Mouse (Mus musculus): ENCODE data around the gene Cdkn2aip. TPM values are rescaled to one million over a fixed set of nuclear protein-coding genes. Genes with fewer than 3 reads are reported as not detected.
A peak's percentile ranks its signal among the peaks of the same experiment; 100 is the strongest.

Gene Cdkn2aip
- polyA plus RNA-seq (2015; fragmentation: Nextera tagmentation; extraction: Ambion mirVana) = 23.4 and 26.1 TPM in 2 replicates

DNA sequence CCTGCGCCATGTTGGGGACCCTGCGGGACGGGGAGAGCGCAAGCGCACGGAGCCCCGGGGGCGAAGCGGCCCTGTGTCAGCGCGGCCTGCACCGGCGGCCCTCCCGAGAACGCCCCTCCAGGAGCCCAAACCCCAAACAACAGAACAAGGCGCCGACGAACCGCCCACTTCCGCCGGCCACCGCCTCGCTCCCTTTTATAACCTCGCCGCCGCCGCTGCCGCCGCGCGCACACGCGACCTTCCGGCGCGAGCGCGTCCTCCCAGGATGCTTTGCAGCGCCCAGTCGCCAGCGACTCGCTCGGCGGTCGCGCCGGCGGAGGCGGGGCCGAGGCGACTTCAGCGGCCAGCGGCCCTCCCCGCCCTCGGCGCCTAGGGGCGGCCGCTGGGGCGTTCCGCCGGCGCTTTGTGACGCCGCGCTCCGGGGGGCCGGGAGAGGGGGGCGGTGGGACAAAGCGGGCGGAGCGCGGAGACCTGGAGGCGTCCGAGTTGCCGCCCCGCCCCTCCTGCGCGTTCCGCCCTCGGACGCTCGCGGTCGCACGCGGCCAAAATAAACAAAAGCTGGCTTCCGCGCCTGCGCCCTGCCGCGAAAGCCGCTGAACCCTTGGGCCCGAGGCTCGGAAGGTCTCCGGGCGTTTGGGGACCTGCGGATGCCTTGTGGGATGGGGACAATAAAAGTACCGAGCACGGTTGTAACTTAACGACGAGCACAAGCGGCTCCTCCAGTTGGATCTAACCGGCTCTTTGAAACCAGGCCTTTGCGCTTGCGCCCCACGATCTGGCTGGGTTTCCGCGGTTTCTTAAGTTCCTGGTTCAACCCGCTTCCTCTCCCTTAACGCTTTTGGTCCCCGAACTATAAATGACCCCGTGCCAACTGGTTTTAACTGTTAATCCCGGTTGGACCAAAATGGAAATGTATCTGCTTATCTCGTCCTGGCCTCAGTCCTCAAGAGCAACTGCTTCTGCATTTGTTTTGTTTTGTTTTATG is at the start of gene Cdkn2aip:
Cdkn2aip (minus strand) TSS at position 172 of the 985 bp plus-strand sequence.
- Histone ChIP-seq H3K4me3 (ENCODE audit: low read length) (peak within 1 kb of the TSS; percentile 97), H3K9me3 (ENCODE audit: control insufficient read depth, low read length) (no peaks in the 10 kb centered on the region), H3K9ac (ENCODE audit: low read length) (peak within 1 kb of the TSS; percentile 83), H3K4me2 (ENCODE audit: low read depth, low read length) (peak within 1 kb of the TSS; percentile 76), H3K36me3 (ENCODE audit: control insufficient read depth, insufficient read depth, low read length) (peaks cover 14% of the 10 kb centered on the region), H3K27ac (ENCODE audit: low read length) (peak within 1 kb of the TSS; percentile 98), H3K4me1 (replicated peaks; ENCODE audit: control insufficient read depth, insufficient read depth, low read length) (peaks cover 9% of the 10 kb centered on the region), H3K27me3 (ENCODE audit: control insufficient read depth, insufficient read depth, low read depth, low read length) (no peaks in the 10 kb centered on the region)
- under 1% methylated on average over 82 of the region's 114 CpGs for WGBS
- ATAC-seq (ENCODE audit: low read depth) = peak; percentile 97

DNA sequence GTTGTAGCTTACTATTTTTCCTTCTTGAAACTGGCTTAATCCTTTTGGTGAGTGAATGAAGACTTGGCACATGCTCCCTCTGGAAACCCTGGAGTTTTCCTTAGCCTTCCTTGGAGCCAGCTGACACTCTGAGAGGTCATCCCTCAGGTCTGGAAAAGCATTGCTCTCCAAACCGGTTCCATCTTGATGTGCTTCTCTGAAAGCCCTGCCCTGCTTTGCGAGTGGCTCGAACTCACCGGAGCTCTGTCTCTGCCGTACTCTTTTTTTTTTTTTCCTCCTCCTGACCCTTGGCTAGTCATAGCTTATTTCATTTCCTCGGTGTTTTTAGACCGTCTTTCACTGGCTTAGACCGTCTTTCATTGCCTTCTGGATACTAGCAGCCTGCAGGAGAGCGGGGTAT is 49.5 kb upstream of the Cdkn2aip start:
- H3K4me1 ChIP-seq (replicated peaks; ENCODE audit: control insufficient read depth, insufficient read depth, low read length) = peaks cover 6% of the 10 kb centered on the region
- ATAC-seq (ENCODE audit: low read depth) = no peak
- H3K36me3 ChIP-seq (ENCODE audit: control insufficient read depth, insufficient read depth, low read length) = no peaks in the 10 kb centered on the region
- no peaks in the 10 kb centered on the region; the same call in 1 of the 2 replicates for H3K27me3 ChIP-seq (ENCODE audit: control insufficient read depth, insufficient read depth, low read depth, low read length)
- H3K4me2 ChIP-seq (ENCODE audit: low read depth, low read length) = no peak overlapping the region
- no peak overlapping the region for H3K9ac ChIP-seq (ENCODE audit: low read length)
- H3K4me3 ChIP-seq (ENCODE audit: low read length) = no peak overlapping the region
- no peaks in the 10 kb centered on the region for H3K9me3 ChIP-seq (ENCODE audit: control insufficient read depth, low read length)
- 50% methylated on average over 9 of the region's 9 CpGs for WGBS
- no peak overlapping the region for H3K27ac ChIP-seq (ENCODE audit: low read length)

DNA sequence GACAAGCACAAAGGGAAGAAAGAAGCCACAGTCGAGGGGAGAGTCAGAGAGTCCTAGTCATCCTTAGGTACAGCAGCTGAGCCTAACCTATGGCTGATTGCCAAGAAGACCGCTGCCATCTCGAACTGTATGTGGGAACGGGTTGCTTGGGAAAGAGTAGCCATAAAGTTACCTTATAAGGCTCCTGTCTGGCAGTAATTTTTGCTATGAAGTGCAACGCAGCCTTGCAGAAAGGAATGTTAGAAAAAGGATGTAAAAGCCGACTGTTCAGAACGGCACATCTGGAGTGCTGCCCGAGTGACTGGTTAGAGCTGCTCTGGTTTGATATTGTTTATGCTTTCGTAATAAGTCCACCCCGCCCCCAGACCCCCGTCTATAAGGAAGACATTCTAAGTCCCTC is 47.0 kb upstream of the Cdkn2aip start:
- Histone ChIP-seq H3K27ac (ENCODE audit: low read length) (no peak overlapping the region), H3K4me3 (ENCODE audit: low read length) (no peak overlapping the region), H3K4me1 (replicated peaks; ENCODE audit: control insufficient read depth, insufficient read depth, low read length) (peaks cover 6% of the 10 kb centered on the region), H3K36me3 (ENCODE audit: control insufficient read depth, insufficient read depth, low read length) (no peaks in the 10 kb centered on the region), H3K27me3 (ENCODE audit: control insufficient read depth, insufficient read depth, low read depth, low read length) (no peaks in the 10 kb centered on the region; the same call in 1 of the 2 replicates), H3K9ac (ENCODE audit: low read length) (no peak overlapping the region), H3K4me2 (ENCODE audit: low read depth, low read length) (peak overlapping the region; percentile 11; the same call in 1 of the 2 replicates), H3K9me3 (ENCODE audit: control insufficient read depth, low read length) (no peaks in the 10 kb centered on the region)
- 38% methylated on average over 11 of the region's 11 CpGs for WGBS
- peak; percentile 34; the same call in 1 of the 2 replicates for ATAC-seq (ENCODE audit: low read depth)

- no peak overlapping the region for H3K4me2 ChIP-seq (ENCODE audit: low read depth, low read length)
- ATAC-seq (ENCODE audit: low read depth) = no peak
- H3K27me3 ChIP-seq (ENCODE audit: control insufficient read depth, insufficient read depth, low read depth, low read length) = no peaks in the 10 kb centered on the region; the same call in 1 of the 2 replicates
- H3K4me1 ChIP-seq (replicated peaks; ENCODE audit: control insufficient read depth, insufficient read depth, low read length) = peaks cover 6% of the 10 kb centered on the region
- 67% methylated on average over 4 of the region's 4 CpGs for WGBS
- H3K36me3 ChIP-seq (ENCODE audit: control insufficient read depth, insufficient read depth, low read length) = no peaks in the 10 kb centered on the region
- no peak overlapping the region for H3K27ac ChIP-seq (ENCODE audit: low read length)
- no peak overlapping the region for H3K9ac ChIP-seq (ENCODE audit: low read length)
- H3K9me3 ChIP-seq (ENCODE audit: control insufficient read depth, low read length) = no peaks in the 10 kb centered on the region
- H3K4me3 ChIP-seq (ENCODE audit: low read length) = no peak overlapping the region
These were observed 46.5 kb upstream of the Cdkn2aip start for GRCm38 (mm10) chr8:47760186-47760585.

DNA sequence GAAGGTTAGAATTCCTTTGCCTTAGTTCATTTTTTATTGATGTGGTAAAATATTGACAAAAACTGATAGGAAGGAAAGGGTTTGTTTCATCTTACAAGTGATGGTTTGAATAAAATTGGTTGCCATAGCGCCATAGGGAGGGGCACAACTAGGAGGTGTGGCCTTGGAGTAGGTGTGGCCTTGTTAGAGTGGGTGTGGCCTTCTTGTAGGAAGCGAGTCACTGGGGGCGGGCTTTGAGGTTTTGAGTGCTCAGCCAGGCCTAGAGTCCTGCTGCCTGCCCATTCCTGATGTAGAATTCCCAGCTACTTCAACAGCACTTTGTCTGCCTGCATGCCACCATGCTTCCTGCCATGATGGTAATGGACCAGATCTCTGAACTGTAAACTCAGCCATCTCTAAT is 39.4 kb upstream of the Cdkn2aip start:
- WGBS = 89% methylated on average over 3 of the region's 3 CpGs

DNA sequence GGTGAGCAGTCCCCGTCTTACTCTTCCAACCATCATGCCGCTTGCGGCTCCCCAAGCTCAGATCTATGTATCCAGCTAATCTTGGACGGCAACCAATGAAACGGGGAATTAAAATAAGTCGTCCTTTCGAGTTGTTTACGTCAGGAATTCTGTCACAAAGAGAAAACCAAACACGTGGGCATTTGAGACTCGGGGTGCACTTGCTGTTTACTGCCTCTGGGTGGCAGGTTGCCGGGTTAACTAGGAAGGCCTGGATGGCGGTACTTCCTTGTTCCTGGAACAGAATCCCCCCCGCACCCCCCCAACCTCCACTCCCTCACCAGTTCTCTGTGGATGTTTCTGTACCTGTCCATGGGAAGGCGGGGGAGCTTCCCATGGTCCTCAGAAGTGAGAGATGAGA is 36.4 kb upstream of the Cdkn2aip start:
- Histone ChIP-seq H3K9me3 (ENCODE audit: control insufficient read depth, low read length) (no peaks in the 10 kb centered on the region), H3K27me3 (ENCODE audit: control insufficient read depth, insufficient read depth, low read depth, low read length) (no peaks in the 10 kb centered on the region), H3K9ac (ENCODE audit: low read length) (no peak overlapping the region), H3K36me3 (ENCODE audit: control insufficient read depth, insufficient read depth, low read length) (no peaks in the 10 kb centered on the region), H3K4me1 (replicated peaks; ENCODE audit: control insufficient read depth, insufficient read depth, low read length) (no peaks in the 10 kb centered on the region), H3K4me2 (ENCODE audit: low read depth, low read length) (peak overlapping the region; percentile 30; the same call in 1 of the 2 replicates), H3K4me3 (ENCODE audit: low read length) (no peak overlapping the region), H3K27ac (ENCODE audit: low read length) (no peak overlapping the region)
- 39% methylated on average over 14 of the region's 14 CpGs for WGBS
- ATAC-seq (ENCODE audit: low read depth) = no peak

More for the DNA sequence above, 39.4 kb upstream of the Cdkn2aip start:
- Histone ChIP-seq H3K9ac (ENCODE audit: low read length) (no peak overlapping the region), H3K4me3 (ENCODE audit: low read length) (no peak overlapping the region), H3K4me2 (ENCODE audit: low read depth, low read length) (no peak overlapping the region), H3K4me1 (replicated peaks; ENCODE audit: control insufficient read depth, insufficient read depth, low read length) (no peaks in the 10 kb centered on the region), H3K27ac (ENCODE audit: low read length) (no peak overlapping the region), H3K27me3 (ENCODE audit: control insufficient read depth, insufficient read depth, low read depth, low read length) (no peaks in the 10 kb centered on the region), H3K9me3 (ENCODE audit: control insufficient read depth, low read length) (no peaks in the 10 kb centered on the region), H3K36me3 (ENCODE audit: control insufficient read depth, insufficient read depth, low read length) (no peaks in the 10 kb centered on the region)
- ATAC-seq (ENCODE audit: low read depth) = no peak

GRCm38 (mm10) chr8:47749491-47749890 is 35.8 kb upstream of the Cdkn2aip start:
- H3K4me2 ChIP-seq (ENCODE audit: low read depth, low read length) = peak overlapping the region; percentile 30
- H3K27ac ChIP-seq (ENCODE audit: low read length) = no peak overlapping the region
- WGBS = 57% methylated on average over 8 of the region's 8 CpGs
- H3K9me3 ChIP-seq (ENCODE audit: control insufficient read depth, low read length) = no peaks in the 10 kb centered on the region
- no peak overlapping the region for H3K4me3 ChIP-seq (ENCODE audit: low read length)
- H3K4me1 ChIP-seq (replicated peaks; ENCODE audit: control insufficient read depth, insufficient read depth, low read length) = no peaks in the 10 kb centered on the region
- no peak overlapping the region for H3K9ac ChIP-seq (ENCODE audit: low read length)
- no peaks in the 10 kb centered on the region for H3K27me3 ChIP-seq (ENCODE audit: control insufficient read depth, insufficient read depth, low read depth, low read length)
- no peak for ATAC-seq (ENCODE audit: low read depth)
- no peaks in the 10 kb centered on the region for H3K36me3 ChIP-seq (ENCODE audit: control insufficient read depth, insufficient read depth, low read length)

GRCm38 (mm10) chr8:47746304-47746703 is 32.6 kb upstream of the Cdkn2aip start:
- no peaks in the 10 kb centered on the region; the same call in 1 of the 2 replicates for H3K4me1 ChIP-seq (replicated peaks; ENCODE audit: control insufficient read depth, insufficient read depth, low read length)
- H3K27ac ChIP-seq (ENCODE audit: low read length) = no peak overlapping the region
- H3K9ac ChIP-seq (ENCODE audit: low read length) = no peak overlapping the region
- H3K4me3 ChIP-seq (ENCODE audit: low read length) = no peak overlapping the region
- H3K9me3 ChIP-seq (ENCODE audit: control insufficient read depth, low read length) = no peaks in the 10 kb centered on the region
- no peak overlapping the region for H3K4me2 ChIP-seq (ENCODE audit: low read depth, low read length)
- 74% methylated on average over 12 of the region's 12 CpGs for WGBS
- no peak for ATAC-seq (ENCODE audit: low read depth)
- H3K27me3 ChIP-seq (ENCODE audit: control insufficient read depth, insufficient read depth, low read depth, low read length) = no peaks in the 10 kb centered on the region
- H3K36me3 ChIP-seq (ENCODE audit: control insufficient read depth, insufficient read depth, low read length) = no peaks in the 10 kb centered on the region

- Histone ChIP-seq H3K4me1 (replicated peaks; ENCODE audit: control insufficient read depth, insufficient read depth, low read length) (no peaks in the 10 kb centered on the region; the same call in 1 of the 2 replicates), H3K9ac (ENCODE audit: low read length) (no peak overlapping the region), H3K9me3 (ENCODE audit: control insufficient read depth, low read length) (no peaks in the 10 kb centered on the region), H3K27ac (ENCODE audit: low read length) (no peak overlapping the region), H3K4me2 (ENCODE audit: low read depth, low read length) (no peak overlapping the region), H3K27me3 (ENCODE audit: control insufficient read depth, insufficient read depth, low read depth, low read length) (no peaks in the 10 kb centered on the region), H3K4me3 (ENCODE audit: low read length) (no peak overlapping the region), H3K36me3 (ENCODE audit: control insufficient read depth, insufficient read depth, low read length) (no peaks in the 10 kb centered on the region)
- no peak for ATAC-seq (ENCODE audit: low read depth)
- WGBS = 28% methylated on average over 6 of the region's 6 CpGs
These were observed 32.1 kb upstream of the Cdkn2aip start for GRCm38 (mm10) chr8:47745848-47746247.
